Mouse (Mus musculus): ENCODE results near the gene Mllt3. TPM values are rescaled to one million over a fixed set of nuclear protein-coding genes. Genes with fewer than 3 reads are reported as not detected.

Gene Mllt3
- polyA plus RNA-seq, 1 experiment = 4.1 TPM

DNA sequence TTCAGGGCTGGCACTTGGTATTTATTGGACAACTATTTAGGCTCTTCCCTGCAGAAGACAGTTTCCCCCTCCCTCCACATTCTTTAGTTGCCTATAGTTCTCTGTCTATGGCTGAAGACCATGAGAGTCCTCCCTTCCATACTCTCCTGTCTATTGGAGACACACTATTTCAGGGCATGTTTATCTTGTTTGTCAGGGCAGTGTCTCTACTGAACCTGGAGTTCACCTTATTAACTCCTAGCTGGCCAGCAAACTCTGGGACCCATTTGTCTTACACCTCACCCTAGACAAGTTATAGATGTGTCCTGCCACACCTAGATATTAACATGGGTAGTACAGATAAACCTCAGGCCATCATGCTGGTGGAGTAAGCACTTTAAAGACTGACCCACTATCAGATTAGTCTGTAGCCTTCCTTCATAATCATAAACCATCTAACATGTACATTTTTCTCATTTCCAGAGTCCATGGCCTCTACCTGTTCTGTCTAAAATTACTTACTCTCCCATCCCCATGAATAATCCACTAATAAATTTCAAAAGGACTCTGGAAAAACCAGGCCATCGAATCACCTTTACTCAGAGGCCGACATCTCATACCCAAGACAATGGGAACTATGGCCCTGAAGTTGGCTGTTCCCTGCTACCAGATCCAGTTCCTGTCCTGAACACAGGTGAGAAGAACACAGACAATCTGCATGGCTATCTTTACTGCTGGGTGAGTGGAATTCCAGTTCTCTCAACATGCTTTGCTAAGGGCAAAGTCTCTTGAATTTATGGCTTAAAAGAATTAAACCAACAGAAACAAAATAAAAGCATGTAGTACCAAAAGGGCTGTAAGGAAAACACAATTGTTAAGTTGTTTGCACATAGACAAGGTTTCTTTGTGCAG lies 195.4 kb downstream of the Mllt3 start:
- WGBS = 95% methylated on average over 2 of the region's 2 CpGs
- Histone ChIP-seq H3K27me3 (ENCODE audit: control insufficient read depth, insufficient read depth, low read length) (no peaks in the 10 kb centered on the region), H3K4me1 (ENCODE audit: control insufficient read depth, insufficient read depth, insufficient read length) (no peaks in the 10 kb centered on the region), H3K4me3 (ENCODE audit: extremely low read depth, insufficient read depth, insufficient read length) (no peak overlapping the region), H3K36me3 (ENCODE audit: control insufficient read depth, insufficient read depth, low read length) (peaks cover 5% of the 10 kb centered on the region; the same call in 1 of the 2 replicates), H3K27ac (ENCODE audit: insufficient read depth, low read length) (no peak overlapping the region)
- no peak for DNase-seq (ENCODE audit: low read depth in 1 of 2, low spot score in 2 of 2)
- no peak for TF ChIP-seq POLR2A (IDR thresholded peaks at IDR 0.05; ENCODE audit: low read depth, low read length)
- TF ChIP-seq CTCF (IDR thresholded peaks at IDR 0.05; ENCODE audit: extremely low read depth, insufficient read depth, insufficient read length, insufficient replicate concordance) = no peak

DNA sequence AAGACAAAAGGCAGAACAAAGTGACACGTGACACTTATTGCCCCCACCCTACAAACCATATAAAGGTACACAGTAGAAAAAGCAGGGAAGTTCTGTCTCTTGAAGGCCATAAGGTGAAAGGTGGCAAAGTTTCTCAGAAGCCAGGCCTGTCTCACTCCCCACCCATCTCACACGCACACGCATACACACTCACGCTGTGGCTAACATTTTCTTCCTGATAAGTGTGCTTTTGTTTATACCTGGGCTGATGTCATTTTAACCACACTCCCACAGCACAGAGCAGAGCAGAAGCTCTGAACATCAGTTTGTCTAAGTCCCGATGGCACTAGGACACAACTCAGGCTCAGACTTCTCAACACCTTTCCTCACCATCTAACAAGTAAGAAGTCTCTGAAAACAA lies 196.9 kb downstream of the Mllt3 start:
- TF ChIP-seq POLR2A (IDR thresholded peaks at IDR 0.05; ENCODE audit: low read depth, low read length) = no peak
- TF ChIP-seq CTCF (IDR thresholded peaks at IDR 0.05; ENCODE audit: extremely low read depth, insufficient read depth, insufficient read length, insufficient replicate concordance) = no peak
- Histone ChIP-seq H3K27me3 (ENCODE audit: control insufficient read depth, insufficient read depth, low read length) (no peaks in the 10 kb centered on the region), H3K36me3 (ENCODE audit: control insufficient read depth, insufficient read depth, low read length) (peaks cover 5% of the 10 kb centered on the region; the same call in 1 of the 2 replicates), H3K27ac (ENCODE audit: insufficient read depth, low read length) (no peak overlapping the region), H3K4me3 (ENCODE audit: extremely low read depth, insufficient read depth, insufficient read length) (no peak overlapping the region), H3K4me1 (ENCODE audit: control insufficient read depth, insufficient read depth, insufficient read length) (peaks cover 5% of the 10 kb centered on the region; the same call in 1 of the 2 replicates)
- no peak for DNase-seq (ENCODE audit: low read depth in 1 of 2, low spot score in 2 of 2)
- WGBS = 76% methylated on average over 5 of the region's 5 CpGs

DNA sequence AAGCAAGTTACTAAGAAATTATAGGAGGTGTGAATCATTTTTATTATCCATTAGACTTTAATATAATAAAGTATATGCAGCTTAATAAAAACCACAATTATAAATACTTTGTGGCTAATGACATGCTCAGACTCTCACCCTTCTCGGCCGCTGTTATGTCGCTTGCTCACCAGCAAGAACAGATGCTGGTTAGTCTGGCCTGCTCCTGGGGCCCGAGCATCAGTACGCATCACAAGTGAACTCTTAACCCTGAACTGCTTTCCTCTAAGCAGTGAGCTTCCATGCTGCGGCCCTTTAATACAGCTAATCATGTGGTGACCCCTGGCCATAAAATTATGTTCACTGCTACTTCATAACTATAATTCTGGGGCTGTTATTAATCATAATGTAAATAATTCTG lies 198.0 kb downstream of the Mllt3 start:
- no peak for DNase-seq (ENCODE audit: low read depth in 1 of 2, low spot score in 2 of 2)
- H3K4me3 ChIP-seq (ENCODE audit: extremely low read depth, insufficient read depth, insufficient read length) = no peak overlapping the region
- WGBS = 94% methylated on average over 6 of the region's 6 CpGs
- no peaks in the 10 kb centered on the region for H3K27me3 ChIP-seq (ENCODE audit: control insufficient read depth, insufficient read depth, low read length)
- H3K4me1 ChIP-seq (ENCODE audit: control insufficient read depth, insufficient read depth, insufficient read length) = peaks cover 10% of the 10 kb centered on the region; the same call in 1 of the 2 replicates
- 0 out of 2 replicates have a peak, but pooled peaks cover 1% of the 10 kb centered on the region for H3K36me3 ChIP-seq (ENCODE audit: control insufficient read depth, insufficient read depth, low read length)
- no peak for TF ChIP-seq CTCF (IDR thresholded peaks at IDR 0.05; ENCODE audit: extremely low read depth, insufficient read depth, insufficient read length, insufficient replicate concordance)
- no peak for TF ChIP-seq POLR2A (IDR thresholded peaks at IDR 0.05; ENCODE audit: low read depth, low read length)
- no peak overlapping the region for H3K27ac ChIP-seq (ENCODE audit: insufficient read depth, low read length)

DNA sequence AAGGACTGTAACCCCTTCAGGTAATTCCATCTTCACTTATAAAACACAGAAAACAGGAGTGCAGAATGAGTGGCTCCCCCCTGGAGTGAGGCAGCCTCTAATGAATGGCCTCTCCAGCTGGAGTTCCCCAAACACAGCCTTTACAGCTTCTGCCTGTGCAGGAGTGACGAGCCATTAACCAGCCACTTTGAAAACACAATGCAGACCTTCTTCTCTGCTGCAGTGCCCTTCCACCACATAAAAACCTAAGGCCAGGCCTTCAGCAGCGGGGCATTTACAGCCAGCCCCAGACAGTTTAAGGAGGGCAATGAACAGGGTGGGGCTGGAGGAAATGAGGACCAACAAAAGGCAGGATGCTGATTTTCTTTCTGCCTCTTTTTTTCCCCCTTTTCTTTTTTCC lies 198.9 kb downstream of the Mllt3 start:
- Histone ChIP-seq H3K36me3 (ENCODE audit: control insufficient read depth, insufficient read depth, low read length) (0 out of 2 replicates have a peak, but pooled peaks cover 1% of the 10 kb centered on the region), H3K27ac (ENCODE audit: insufficient read depth, low read length) (no peak overlapping the region), H3K4me1 (ENCODE audit: control insufficient read depth, insufficient read depth, insufficient read length) (peaks cover 10% of the 10 kb centered on the region; the same call in 1 of the 2 replicates), H3K4me3 (ENCODE audit: extremely low read depth, insufficient read depth, insufficient read length) (no peak overlapping the region), H3K27me3 (ENCODE audit: control insufficient read depth, insufficient read depth, low read length) (no peaks in the 10 kb centered on the region)
- DNase-seq (ENCODE audit: low read depth in 1 of 2, low spot score in 2 of 2) = no peak
- TF ChIP-seq POLR2A (IDR thresholded peaks at IDR 0.05; ENCODE audit: low read depth, low read length) = no peak
- no peak for TF ChIP-seq CTCF (IDR thresholded peaks at IDR 0.05; ENCODE audit: extremely low read depth, insufficient read depth, insufficient read length, insufficient replicate concordance)
- WGBS = 89% methylated on average over 2 of the region's 2 CpGs

DNA sequence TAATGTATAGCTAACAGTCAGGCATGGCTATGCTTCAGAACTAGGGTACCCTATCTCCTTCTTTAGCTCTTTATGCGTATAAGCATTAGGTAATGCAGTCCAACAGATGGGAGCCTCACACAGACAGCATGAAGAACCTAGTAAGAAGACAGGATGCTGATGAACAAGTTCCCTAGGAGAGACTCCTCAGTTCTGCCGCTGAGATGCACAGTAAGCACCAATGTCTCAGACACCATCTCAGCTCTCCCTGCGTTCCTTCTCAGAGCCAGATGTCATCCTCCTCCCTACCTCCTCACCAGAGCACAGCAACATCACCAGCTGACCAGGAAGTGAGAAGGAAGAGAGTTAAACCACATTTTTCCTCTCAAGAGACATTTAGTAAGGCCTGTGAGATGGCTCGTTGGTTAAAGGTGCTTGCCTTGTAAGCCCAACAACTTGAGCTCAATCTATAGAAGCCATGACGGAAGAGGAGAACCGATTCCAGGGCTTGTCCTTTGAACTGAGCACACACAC lies 202.3 kb downstream of the Mllt3 start:
- no peak overlapping the region for H3K27ac ChIP-seq (ENCODE audit: insufficient read depth, low read length)
- H3K4me1 ChIP-seq (ENCODE audit: control insufficient read depth, insufficient read depth, insufficient read length) = peaks cover 10% of the 10 kb centered on the region; the same call in 1 of the 2 replicates
- 25% methylated on average over 6 of the region's 6 CpGs for WGBS
- H3K4me3 ChIP-seq (ENCODE audit: extremely low read depth, insufficient read depth, insufficient read length) = no peak overlapping the region
- TF ChIP-seq CTCF (IDR thresholded peaks at IDR 0.05; ENCODE audit: extremely low read depth, insufficient read depth, insufficient read length, insufficient replicate concordance) (no peak), POLR2A (IDR thresholded peaks at IDR 0.05; ENCODE audit: low read depth, low read length) (no peak)
- no peak for DNase-seq (ENCODE audit: low read depth in 1 of 2, low spot score in 2 of 2)
- no peaks in the 10 kb centered on the region for H3K27me3 ChIP-seq (ENCODE audit: control insufficient read depth, insufficient read depth, low read length)
- H3K36me3 ChIP-seq (ENCODE audit: control insufficient read depth, insufficient read depth, low read length) = no peaks in the 10 kb centered on the region

DNA sequence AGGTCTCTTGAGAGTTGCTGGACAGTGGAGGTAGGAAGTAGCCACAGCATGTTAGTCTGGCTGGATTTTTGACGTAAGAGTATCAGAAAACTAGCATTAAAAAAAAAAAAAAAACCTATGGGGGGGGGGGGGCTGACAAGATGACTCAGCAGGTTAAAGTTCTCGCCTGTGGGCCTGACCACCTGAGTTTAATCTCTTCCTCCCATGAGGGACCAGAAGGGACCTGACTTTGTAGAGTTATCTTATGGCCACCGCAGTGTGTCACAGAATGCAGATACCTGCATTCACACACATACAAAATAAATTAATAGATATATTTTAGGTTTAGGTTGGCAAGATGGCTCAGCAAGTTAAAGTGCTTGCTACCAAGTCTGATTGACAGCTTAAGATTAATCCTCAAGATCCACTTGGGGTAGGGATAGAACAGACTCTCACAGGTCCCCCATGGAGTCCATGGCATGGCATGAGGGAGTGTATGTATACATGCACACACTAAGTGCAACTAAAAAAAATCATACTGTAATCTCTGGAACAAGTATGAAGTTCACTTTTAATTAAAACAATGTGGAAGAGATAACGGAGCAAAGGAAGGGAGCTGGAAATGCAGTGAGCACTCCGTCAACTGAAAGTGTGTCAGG lies 203.6 kb downstream of the Mllt3 start:
- H3K4me1 ChIP-seq (ENCODE audit: control insufficient read depth, insufficient read depth, insufficient read length) = peaks cover 10% of the 10 kb centered on the region; the same call in 1 of the 2 replicates
- H3K27ac ChIP-seq (ENCODE audit: insufficient read depth, low read length) = no peak overlapping the region
- WGBS = 80% methylated on average over 5 of the region's 5 CpGs
- no peaks in the 10 kb centered on the region for H3K36me3 ChIP-seq (ENCODE audit: control insufficient read depth, insufficient read depth, low read length)
- TF ChIP-seq CTCF (IDR thresholded peaks at IDR 0.05; ENCODE audit: extremely low read depth, insufficient read depth, insufficient read length, insufficient replicate concordance) = no peak
- no peak for TF ChIP-seq POLR2A (IDR thresholded peaks at IDR 0.05; ENCODE audit: low read depth, low read length)
- no peak for DNase-seq (ENCODE audit: low read depth in 1 of 2, low spot score in 2 of 2)
- no peak overlapping the region for H3K4me3 ChIP-seq (ENCODE audit: extremely low read depth, insufficient read depth, insufficient read length)
- H3K27me3 ChIP-seq (ENCODE audit: control insufficient read depth, insufficient read depth, low read length) = no peaks in the 10 kb centered on the region
